Mouse (Mus musculus): ENCODE measurements around the gene Sdk1. TPM values are rescaled to one million over a fixed set of nuclear protein-coding genes. Genes with fewer than 3 reads are reported as not detected.
A peak's percentile ranks its signal among the peaks of the same experiment; 100 is the strongest.

Sdk1 gene
- polyA plus RNA-seq, 1 experiment from 2014 or later, result 0.94 TPM

DNA sequence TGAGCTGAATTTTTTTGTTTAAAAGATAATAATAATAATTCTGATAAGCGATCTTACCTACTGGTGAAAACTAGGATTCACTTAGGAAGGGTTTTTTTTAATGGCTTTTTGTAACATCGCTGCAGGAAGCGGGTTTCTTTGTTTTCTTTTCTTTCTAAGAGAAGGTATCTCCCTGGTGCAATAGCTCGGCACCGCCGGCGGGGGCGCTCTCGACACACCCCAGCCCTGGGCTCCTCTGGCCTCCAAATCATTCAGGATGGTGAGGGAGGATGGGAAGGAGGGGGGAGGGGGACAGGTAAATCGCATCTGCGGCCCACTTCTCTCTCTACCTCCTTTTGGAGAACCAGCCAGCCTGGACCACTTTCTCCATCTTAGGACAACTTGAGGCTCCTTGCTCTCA is 971.0 kb downstream of the Sdk1 start:
- no peak overlapping the region for H3K27ac ChIP-seq (ENCODE audit: low read depth, low read length)
- no peaks in the 10 kb centered on the region for H3K36me3 ChIP-seq (ENCODE audit: control insufficient read depth, insufficient read depth)
- H3K4me2 ChIP-seq (replicated peaks; ENCODE audit: low read depth), result no peak overlapping the region
- no peak for ATAC-seq
- no peaks in the 10 kb centered on the region for H3K4me1 ChIP-seq (replicated peaks; ENCODE audit: control insufficient read depth, insufficient read depth, low read length)
- no peak; the same call in 1 of the 2 replicates for TF ChIP-seq CTCF (IDR thresholded peaks at IDR 0.05; ENCODE audit: low read depth)
- no peaks in the 10 kb centered on the region for H3K9me3 ChIP-seq (ENCODE audit: control insufficient read depth)
- no peaks in the 10 kb centered on the region for H3K27me3 ChIP-seq (replicated peaks; ENCODE audit: control insufficient read depth, insufficient read depth, low read length)
- WGBS, result 70% methylated on average over 11 of the region's 11 CpGs
- no peak overlapping the region for H3K9ac ChIP-seq (ENCODE audit: low read depth, low read length)
- H3K4me3 ChIP-seq (ENCODE audit: low read depth, low read length), result no peak overlapping the region

- Histone ChIP-seq H3K36me3 (ENCODE audit: control insufficient read depth, insufficient read depth) (no peaks in the 10 kb centered on the region), H3K9me3 (ENCODE audit: control insufficient read depth) (peaks cover 5% of the 10 kb centered on the region; the same call in 1 of the 2 replicates), H3K27ac (ENCODE audit: low read depth, low read length) (no peak overlapping the region), H3K4me2 (replicated peaks; ENCODE audit: low read depth) (no peak overlapping the region), H3K4me3 (ENCODE audit: low read depth, low read length) (no peak overlapping the region), H3K4me1 (replicated peaks; ENCODE audit: control insufficient read depth, insufficient read depth, low read length) (no peaks in the 10 kb centered on the region), H3K9ac (ENCODE audit: low read depth, low read length) (no peak overlapping the region), H3K27me3 (replicated peaks; ENCODE audit: control insufficient read depth, insufficient read depth, low read length) (no peaks in the 10 kb centered on the region)
- TF ChIP-seq CTCF (IDR thresholded peaks at IDR 0.05; ENCODE audit: low read depth), result no peak
- no peak for ATAC-seq
- WGBS, result 67% methylated on average over 5 of the region's 5 CpGs
Observed at GRCm38 (mm10) chr5:142215981-142216380, 974.7 kb downstream of the Sdk1 start.

GRCm38 (mm10) chr5:142220851-142221503 is 979.7 kb downstream of the Sdk1 start:
- ATAC-seq, result no peak

GRCm38 (mm10) chr5:142228957-142229810 is 987.9 kb downstream of the Sdk1 start:
- no peak for TF ChIP-seq CTCF (IDR thresholded peaks at IDR 0.05; ENCODE audit: low read depth)
- Histone ChIP-seq H3K4me2 (replicated peaks; ENCODE audit: low read depth) (no peak overlapping the region), H3K9me3 (ENCODE audit: control insufficient read depth) (no peaks in the 10 kb centered on the region), H3K9ac (ENCODE audit: low read depth, low read length) (no peak overlapping the region), H3K4me1 (replicated peaks; ENCODE audit: control insufficient read depth, insufficient read depth, low read length) (no peaks in the 10 kb centered on the region), H3K27ac (ENCODE audit: low read depth, low read length) (no peak overlapping the region), H3K27me3 (replicated peaks; ENCODE audit: control insufficient read depth, insufficient read depth, low read length) (no peaks in the 10 kb centered on the region), H3K36me3 (ENCODE audit: control insufficient read depth, insufficient read depth) (no peaks in the 10 kb centered on the region), H3K4me3 (ENCODE audit: low read depth, low read length) (no peak overlapping the region)
- no peak for ATAC-seq
- 75% methylated on average over 18 of the region's 18 CpGs for WGBS

More at GRCm38 (mm10) chr5:142220851-142221503, 979.7 kb downstream of the Sdk1 start:
- TF ChIP-seq CTCF (IDR thresholded peaks at IDR 0.05; ENCODE audit: low read depth), result peak; percentile 54
- Histone ChIP-seq H3K4me3 (ENCODE audit: low read depth, low read length) (no peak overlapping the region), H3K9ac (ENCODE audit: low read depth, low read length) (no peak overlapping the region), H3K27ac (ENCODE audit: low read depth, low read length) (no peak overlapping the region), H3K4me2 (replicated peaks; ENCODE audit: low read depth) (no peak overlapping the region), H3K9me3 (ENCODE audit: control insufficient read depth) (peaks cover 7% of the 10 kb centered on the region; the same call in 1 of the 2 replicates), H3K4me1 (replicated peaks; ENCODE audit: control insufficient read depth, insufficient read depth, low read length) (no peaks in the 10 kb centered on the region), H3K27me3 (replicated peaks; ENCODE audit: control insufficient read depth, insufficient read depth, low read length) (no peaks in the 10 kb centered on the region), H3K36me3 (ENCODE audit: control insufficient read depth, insufficient read depth) (no peaks in the 10 kb centered on the region)
- 93% methylated on average over 12 of the region's 12 CpGs for WGBS

GRCm38 (mm10) chr5:142229811-142230205 is 988.5 kb downstream of the Sdk1 start:
- H3K9ac ChIP-seq (ENCODE audit: low read depth, low read length), result no peak overlapping the region
- H3K27me3 ChIP-seq (replicated peaks; ENCODE audit: control insufficient read depth, insufficient read depth, low read length), result no peaks in the 10 kb centered on the region
- H3K4me2 ChIP-seq (replicated peaks; ENCODE audit: low read depth), result no peak overlapping the region
- TF ChIP-seq CTCF (IDR thresholded peaks at IDR 0.05; ENCODE audit: low read depth), result no peak
- no peak overlapping the region for H3K27ac ChIP-seq (ENCODE audit: low read depth, low read length)
- H3K36me3 ChIP-seq (ENCODE audit: control insufficient read depth, insufficient read depth), result no peaks in the 10 kb centered on the region
- H3K9me3 ChIP-seq (ENCODE audit: control insufficient read depth), result no peaks in the 10 kb centered on the region
- WGBS, result 86% methylated on average over 8 of the region's 8 CpGs
- H3K4me1 ChIP-seq (replicated peaks; ENCODE audit: control insufficient read depth, insufficient read depth, low read length), result no peaks in the 10 kb centered on the region
- no peak overlapping the region for H3K4me3 ChIP-seq (ENCODE audit: low read depth, low read length)
- ATAC-seq, result no peak

- Histone ChIP-seq H3K9me3 (ENCODE audit: control insufficient read depth) (no peaks in the 10 kb centered on the region), H3K9ac (ENCODE audit: low read depth, low read length) (no peak overlapping the region), H3K4me1 (replicated peaks; ENCODE audit: control insufficient read depth, insufficient read depth, low read length) (no peaks in the 10 kb centered on the region), H3K4me3 (ENCODE audit: low read depth, low read length) (no peak overlapping the region), H3K27me3 (replicated peaks; ENCODE audit: control insufficient read depth, insufficient read depth, low read length) (no peaks in the 10 kb centered on the region), H3K36me3 (ENCODE audit: control insufficient read depth, insufficient read depth) (no peaks in the 10 kb centered on the region), H3K4me2 (replicated peaks; ENCODE audit: low read depth) (no peak overlapping the region), H3K27ac (ENCODE audit: low read depth, low read length) (no peak overlapping the region)
- 85% methylated on average over 6 of the region's 6 CpGs for WGBS
- no peak for ATAC-seq
- 0 out of 2 replicates have a peak, but pooled peaks have one; percentile 18 for TF ChIP-seq CTCF (IDR thresholded peaks at IDR 0.05; ENCODE audit: low read depth)
Observed at GRCm38 (mm10) chr5:142240288-142240687, 999.0 kb downstream of the Sdk1 start.

All from intestine, postnatal 0 days (tissue).